Mouse (Mus musculus): ENCODE data around the gene Col18a1.
"Not testable (repeated sequence)": the region's sequence is repeated elsewhere in the genome, so short reads cannot be mapped to it uniquely, and the experiment has no call there.

Gene Col18a1

DNA sequence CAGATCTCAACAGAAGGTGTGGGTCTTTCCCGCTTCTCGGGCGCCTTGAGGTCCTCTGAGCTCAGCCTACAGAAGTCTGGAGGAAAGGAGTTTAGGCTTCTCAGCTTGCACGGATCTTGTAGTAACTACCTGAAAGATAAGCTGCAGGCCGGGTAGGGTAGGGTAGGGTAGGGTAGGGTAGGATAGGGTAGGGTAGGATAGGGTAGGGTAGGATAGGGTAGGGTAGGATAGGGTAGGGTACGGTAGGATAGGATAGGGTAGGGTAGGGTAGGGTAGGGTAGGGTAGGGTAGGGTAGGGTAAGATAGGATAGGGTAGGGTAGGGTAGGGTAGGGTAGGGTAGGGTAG, 31.6 kb downstream of the Col18a1 start:
- DNase-seq = not testable (repeated sequence)

DNA sequence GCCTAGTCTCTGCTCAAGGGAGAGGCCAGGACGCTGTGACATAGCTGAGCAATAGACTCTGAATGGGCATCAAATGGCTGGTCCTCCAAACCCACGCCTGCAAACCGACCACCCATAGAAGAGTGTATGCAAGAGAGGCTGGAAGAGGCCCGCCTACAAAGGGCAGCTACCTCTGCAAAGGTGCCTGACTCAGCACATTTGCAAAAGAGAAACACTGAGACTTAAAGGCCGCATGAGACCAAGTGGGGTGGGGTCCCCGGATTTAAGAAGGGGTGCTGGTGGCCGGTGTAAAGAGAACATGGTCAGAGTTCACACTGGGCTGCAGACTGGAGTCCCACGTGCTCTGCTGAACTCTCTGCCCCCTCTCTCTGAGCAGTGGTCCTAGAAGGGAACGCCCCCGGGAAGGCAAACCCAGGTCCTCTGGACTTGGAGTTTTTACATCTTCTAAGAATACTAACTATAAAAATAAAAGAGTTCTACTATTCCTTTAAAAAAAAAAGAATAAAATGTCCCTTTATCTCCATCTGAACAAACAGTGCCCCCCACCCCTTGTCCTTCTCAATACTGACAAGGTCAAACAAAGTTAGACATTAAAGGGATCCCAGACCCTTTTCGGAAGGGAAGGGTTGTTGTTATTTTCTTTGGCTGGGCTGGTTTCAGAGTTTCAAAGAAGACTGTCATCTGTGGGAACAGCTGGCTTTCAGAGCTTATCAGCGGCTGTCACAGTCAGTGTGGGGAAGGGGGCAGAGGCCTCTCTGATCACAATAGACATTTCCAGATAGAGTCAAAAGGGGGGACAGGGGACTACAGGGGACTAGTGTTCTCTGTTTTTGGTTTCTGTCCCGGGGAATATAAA, 32.2 kb downstream of the Col18a1 start:
- no peak for DNase-seq

DNA sequence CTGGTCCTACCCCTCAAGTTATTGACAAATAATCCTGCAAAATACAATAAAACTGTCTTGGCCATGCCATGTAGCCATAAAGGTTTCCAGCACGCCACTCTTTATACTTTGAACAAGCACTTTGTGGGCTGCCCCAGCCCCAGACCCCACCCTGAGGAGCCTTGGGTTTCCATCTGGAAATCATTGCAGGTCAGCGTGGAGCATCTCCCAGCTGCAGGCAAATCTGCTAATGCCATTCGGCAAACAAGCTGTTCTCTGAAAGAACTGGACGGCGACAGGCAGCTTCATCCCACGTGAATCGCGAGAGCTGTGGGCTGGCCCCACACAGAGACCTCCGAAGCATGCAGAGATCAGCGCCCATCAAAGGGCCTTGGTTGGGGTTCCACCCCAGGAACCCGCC, 34.2 kb downstream of the Col18a1 start:
- peak; percentile 27 to 28 for DNase-seq

DNA sequence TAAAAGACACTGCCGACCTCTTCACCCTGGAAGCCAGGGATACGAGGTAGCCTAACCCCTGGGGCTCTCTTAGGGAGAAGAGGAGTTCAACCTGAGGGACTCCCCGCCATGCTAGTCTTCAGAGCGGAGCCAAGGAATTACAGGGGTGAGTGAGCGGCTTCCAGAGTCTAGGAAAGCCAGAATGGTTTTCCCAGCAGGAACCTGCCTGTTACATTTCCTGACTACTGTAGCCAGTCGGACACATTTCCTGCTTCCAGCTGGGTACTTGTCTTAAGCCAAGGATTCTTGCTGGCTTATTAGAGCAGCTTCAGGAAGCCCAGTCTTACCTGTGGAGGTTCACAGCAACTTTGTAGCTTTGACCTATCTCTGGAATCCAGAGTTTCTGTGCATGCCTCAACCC, 34.8 kb downstream of the Col18a1 start:
- peak; percentile 46 to 51 for DNase-seq

DNA sequence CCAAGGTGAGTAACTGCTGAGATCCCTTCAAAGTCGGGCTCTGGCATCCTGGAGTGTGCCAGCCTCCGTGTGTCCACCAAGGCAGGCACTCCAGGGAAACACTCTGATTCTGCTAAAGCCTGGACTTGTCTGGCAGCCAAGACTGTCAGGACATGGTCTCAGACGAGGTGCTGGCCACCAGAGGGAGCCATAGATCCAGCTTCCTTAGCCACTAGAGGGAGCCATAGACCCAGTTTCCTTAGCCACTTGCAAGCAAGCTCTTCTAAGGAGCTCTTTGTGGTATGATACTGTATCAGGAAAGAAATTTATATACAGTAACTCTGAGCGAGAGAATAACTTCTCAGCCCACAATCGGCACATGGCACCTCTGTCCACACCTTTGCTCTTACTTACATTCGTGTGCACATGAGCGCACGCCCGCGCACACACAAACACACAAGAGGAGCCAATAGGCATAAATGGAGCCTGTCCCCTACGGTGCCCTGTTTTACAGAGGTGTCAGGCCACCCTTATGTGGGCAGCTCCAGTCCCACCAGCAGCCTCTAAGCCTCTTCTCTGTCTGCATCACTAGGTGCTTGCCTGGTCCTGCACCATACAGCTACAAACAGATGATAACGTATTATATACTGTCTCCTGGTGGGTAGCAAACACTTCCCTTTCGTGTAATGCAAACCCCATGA, 35.6 kb downstream of the Col18a1 start:
- DNase-seq = peak; percentile 95 to 97

DNA sequence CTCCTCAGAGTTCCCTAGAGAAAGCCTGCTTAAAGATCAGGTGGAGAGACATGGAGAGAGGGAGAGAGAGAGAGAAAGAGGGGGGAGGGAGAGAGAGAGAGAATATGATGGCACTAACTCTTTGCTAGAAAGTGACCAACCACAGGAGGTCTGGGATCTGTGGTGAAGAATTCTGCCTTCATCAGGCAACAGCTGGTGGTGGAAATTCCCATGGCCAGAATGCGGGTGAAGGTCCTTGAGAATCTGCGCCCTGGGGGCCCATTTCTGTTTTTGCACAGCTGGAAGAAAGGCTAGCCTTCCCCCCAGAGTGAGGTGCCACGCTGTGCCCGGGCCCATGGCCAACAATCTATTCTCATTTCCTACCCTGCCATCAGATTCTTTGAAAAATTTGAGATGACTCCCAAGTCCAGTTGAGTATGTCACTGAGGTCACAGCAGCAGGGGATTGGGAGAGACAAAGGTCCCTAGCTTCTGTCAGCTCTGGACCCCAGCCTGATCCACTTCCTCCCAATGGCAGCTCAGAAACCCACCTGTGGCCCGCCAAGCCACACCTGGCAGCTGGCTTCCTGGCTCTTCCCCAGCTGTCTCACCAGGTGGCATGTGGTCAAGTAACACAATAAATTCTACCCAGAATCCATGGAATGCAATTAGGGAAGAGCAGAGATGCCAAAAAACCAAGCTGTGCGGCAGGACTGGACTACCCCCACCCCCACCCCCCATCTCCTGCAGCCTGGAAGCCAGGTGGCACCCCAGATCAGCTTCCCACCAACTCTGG, 36.5 kb downstream of the Col18a1 start:
- DNase-seq = peak; percentile 87 to 89

DNA sequence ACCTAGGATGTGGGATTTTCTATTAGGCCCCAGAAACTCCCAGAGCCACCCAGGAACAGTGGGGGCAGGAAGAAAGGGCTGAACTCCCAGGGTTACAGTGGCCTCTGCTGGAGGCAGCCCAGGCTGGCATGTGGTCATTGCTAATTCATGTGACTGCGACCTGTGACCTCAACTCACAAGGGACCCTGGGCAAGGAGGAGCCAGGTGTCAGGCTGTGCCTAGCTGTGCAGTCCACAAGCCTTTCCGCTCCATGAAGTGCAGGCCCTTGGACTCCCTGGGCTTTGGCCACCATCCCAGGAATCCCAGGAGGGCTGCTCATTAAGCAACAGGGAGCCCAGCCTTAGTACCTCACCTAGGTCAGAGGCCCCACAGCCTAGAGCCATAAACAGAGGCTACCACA, 38.4 kb downstream of the Col18a1 start:
- no peak for DNase-seq

DNA sequence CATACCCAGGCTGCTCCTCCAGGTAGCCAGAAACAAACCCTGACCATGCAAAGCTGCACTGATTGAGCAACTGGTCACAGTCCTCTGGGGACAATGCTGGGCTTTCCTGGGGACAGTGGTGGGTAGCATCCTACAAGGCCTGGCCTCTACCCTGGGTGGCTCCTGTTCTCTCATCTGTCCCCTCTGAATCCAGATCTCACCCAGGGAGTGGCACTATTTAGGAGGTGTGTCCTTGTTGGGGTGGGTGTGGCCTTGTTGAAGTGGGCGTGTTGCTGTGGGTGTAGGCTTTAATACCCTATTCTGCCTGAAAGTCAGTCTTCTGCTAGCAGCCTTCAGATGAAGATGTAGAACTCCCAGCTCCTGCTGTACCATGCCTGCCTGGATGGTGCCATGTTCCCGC, 39.8 kb downstream of the Col18a1 start:
- no peak for DNase-seq

DNA sequence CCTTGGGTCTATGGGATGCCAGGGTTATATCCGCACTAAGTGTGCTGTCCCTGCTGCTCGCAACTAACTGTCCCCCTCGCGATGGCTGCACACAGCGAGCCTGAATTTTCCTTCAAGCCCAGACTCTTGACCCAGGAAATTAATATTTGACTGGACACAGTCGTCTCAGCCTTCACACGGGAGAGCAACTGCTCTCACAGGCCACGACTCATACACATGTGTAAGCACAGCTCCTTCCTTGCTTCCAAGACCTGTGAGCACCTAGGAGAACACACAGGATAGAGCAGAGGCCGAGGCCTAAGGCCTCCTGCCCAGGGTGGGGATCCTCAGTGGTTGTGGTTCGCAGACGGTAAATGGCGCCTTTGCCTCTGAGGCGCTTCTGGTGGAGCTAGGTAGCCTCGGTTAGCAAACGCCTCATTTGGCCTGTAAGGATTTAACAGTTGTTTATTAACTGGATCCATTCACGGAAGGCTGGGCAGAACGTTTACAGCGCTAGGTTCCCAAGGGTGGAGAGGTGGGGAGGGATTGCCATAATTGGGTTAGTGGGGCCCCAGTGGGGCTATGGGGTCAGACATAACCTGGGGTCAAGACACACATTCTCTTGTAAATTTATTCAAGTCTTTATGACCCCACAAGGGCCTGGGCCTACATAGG, 41.1 kb downstream of the Col18a1 start:
- DNase-seq = no peak

DNA sequence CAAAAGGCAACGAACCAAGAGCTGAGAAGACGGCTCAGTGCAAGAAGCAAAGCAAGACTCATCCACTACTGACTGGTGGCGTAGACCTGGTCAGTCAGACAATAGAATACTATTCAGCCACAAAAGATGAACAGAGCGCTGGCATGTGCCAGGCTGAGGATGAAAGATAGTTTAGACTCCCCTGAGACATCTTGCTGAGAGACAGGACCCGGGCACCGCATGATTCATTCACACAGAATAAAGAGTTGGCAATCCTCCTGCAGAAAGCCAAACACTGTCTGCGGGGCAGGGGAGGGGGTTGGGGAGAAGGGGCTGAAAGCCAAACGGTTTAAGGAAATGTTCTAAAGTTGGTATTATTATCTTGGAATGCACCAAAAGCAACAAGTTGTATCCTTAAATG, 42.4 kb downstream of the Col18a1 start:
- no peak for DNase-seq

DNA sequence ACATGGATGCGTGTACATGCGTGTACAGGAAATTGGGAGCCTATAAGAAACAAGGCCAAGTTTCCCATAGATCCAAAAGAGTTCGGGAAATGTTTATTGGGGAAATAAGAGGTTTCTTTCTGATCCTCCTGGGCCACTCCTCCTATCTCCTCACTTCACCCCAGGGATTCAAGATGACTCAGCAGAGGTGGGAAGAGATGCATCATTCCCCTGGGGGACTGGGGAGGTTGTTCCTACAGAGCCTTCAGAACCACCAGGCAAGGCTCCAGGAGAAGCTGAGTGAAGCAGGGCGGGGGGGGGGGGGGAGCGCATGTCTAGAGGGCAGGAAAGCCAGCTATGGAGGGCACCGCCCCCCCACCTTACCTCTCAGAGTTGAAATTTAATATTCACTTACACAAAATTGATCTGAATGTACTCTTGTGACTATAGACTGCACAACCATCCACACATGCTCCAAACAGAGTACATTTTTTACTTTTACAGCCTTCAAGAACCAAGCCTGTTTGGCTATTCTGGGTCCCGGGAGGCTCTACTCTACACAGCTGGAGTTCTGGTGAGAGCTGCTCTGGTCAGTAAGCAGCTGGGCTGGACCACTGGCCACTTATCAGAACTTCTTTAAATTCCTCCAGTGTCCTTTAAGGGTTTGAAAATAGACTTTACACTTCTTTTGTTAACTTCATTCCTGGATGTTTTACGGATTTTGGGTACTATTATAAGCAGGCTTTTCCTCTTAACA, 44.9 kb downstream of the Col18a1 start:
- no peak for DNase-seq

DNA sequence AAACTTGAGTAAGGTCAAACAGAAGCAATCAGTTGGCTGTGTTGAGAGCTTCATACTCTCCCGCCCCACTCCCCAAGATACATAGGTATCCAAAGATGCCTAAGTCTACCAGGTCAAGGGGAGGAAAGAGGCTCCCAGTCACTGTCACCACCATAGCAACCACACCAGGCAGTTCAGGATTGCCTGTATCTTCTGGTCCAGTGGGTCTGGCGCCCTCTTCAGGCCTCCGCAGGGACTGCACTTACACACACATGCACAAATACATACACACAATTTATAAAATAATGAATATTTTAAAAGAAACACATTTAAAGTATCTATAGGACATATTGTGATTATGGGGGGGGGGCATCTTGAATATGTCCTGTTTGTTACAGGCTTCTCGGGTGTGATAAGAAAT, 45.8 kb downstream of the Col18a1 start:
- no peak for DNase-seq

DNA sequence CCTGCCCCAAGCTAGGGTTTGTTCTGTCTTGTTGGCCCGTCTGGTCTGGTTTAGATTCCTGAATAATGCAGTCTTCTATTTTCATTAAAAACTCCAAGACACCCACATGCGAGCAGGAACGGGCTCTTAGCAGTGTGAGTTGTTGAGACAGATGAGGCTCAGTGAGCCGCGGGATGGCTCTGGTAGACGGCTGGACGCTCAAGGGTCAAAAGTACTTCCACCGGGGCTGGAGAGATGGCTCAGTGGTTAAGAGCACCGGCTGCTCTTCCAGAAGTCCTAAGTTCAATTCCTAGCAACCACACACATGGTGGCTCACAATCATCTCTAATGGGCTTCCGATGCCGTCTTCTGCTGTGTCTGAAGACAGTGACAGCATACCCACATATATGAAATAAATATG, 46.9 kb downstream of the Col18a1 start:
- no peak for DNase-seq

DNA sequence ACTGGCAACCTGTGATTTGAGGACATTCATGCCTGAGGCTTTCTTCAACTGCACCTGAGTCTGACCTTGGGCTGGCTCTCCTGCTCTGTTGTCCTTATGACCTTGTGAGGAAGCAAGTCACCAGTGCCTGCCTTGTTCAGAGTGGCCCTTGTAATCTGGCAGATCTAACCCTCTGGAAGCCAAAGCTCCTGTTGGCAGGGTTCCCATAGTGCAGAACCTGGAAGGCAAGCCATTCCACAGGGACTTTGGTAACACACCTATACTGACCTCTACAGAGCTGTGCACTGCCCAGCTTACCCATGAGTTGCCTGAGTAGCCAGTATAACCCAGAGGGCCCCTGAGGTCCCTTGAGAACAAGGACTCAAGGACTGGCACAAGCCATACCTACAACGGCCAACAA, 48.0 kb downstream of the Col18a1 start:
- peak; percentile 39 to 44 for DNase-seq

DNA sequence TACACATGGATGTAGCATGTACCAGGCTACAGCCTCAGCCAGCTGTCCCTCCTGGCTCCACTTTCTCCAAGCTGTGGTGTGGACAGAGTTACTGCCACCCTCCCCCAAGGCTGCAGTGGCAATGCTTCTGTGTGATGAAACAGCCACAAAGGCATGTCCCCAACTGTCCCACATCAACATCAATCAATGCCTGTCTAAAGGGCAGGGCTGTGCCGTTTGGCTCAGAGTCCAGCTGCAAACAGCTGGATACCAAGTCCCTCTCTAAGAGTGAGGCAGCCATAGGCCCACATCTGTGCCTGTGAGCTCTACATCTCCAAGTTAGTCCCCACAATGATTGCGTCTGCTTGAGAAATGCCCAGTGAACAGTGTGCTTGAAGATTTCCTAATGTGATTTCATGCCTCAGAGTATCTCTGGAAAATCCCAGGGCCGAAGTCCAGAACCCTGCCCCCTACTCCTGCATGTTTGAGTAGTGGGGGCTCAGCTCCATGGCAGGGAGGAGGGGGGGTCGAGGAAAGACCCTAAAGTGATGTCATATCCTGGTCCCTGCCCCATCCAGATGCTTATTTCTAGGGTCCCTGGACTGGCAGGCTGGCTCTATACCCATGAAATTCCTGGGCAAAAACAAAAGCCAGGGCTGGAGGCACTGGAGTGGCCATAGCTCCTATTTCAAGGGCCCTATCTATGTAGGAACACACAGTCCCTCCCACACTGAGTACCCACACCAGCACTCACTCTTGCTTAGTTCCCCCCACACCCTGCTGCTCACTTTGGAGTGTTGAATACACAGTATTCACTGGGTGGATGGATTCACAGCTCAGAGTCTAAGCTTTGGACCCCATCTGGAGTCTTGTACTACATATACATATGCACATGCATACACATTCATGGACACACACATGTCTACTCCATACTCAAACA, 49.6 kb downstream of the Col18a1 start:
- no peak for DNase-seq

DNA sequence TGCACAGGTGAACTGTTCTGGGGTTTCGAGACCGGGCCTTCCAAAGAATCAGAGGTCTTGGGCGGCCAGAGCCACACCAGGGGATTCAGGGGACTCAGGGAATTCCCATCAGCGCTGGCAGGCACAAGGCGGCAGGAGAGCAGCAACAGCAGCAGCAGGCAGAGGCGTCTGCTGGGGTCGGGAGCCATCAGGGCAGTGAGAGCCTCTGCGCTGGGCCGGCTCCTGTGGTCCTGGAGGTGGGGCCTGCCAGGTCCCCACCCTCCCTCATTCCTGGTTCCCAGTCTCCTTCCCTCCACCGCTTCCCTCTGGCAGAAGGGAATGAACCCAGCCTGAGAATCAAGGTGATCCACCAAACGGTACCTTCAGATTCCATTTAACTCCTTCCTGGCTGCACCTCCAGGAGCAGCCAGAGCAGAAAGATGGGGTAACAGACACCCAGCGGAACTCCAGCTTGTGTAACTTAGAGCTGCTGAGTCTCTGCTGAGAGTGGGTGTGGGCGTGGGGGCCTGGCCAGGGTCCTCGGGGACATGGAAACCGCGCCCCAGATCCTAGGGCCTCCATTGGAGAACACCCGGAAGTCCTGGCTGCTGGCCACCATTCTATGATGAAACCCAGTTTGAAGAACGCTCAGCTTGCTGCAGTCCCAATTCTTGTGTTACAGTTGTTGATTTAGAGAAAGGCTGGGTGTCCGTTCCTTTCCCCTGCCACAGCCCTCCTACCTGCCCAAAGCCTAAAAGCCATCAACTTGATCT, 52.7 kb downstream of the Col18a1 start:
- no peak for DNase-seq

DNA sequence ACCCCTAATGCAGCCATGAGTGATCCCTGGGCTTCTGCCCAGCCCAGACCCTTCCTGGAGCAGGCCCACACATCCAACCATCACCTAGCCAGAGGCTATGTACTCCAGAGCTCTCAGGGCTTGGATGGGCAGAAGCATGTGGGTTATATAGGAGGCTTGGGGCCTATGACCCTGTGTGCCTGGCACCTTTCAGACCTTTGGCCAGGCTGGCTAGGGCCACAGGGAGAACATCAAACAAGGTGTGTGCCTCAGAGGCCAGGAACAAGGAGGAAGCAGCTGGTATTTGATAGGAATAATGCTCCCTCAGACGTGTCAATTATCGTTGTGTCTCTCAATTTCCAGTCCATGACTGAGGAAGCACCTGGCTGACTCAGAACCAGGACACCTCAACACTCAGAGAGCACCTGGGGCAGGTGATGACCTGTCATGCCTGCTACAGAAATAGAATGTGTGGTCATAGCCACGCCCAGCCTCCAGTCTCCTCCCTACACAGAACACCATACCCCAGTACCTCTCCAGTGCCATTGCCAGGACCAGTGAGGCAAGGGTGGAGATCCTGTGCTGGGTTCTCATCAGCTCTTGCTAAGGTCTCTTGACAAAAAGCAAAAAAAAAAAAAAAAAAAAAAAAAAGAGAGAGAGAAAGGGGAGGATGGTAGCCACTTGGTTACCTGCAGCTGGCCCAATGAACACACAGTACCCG, 54.6 kb downstream of the Col18a1 start:
- no peak for DNase-seq

DNA sequence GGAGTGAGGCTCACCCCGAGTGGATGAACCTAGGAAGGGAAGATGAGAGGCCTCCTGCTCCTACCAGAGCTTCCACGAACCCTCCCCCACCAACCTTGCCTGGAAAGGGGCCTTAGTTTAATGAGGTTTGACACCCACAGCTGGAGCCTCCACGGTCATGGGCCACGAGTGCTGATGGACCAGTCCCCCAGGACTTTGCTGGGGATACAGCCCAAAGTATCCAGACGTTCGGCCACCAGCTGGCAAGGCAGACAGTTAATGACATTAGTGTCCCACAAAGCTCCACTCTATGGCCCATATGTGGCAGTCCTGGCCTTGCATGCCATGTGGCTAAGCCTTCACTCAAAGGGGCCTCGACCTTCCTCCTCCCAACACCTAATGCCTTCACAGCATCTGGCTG, 55.5 kb downstream of the Col18a1 start:
- no peak for DNase-seq

DNA sequence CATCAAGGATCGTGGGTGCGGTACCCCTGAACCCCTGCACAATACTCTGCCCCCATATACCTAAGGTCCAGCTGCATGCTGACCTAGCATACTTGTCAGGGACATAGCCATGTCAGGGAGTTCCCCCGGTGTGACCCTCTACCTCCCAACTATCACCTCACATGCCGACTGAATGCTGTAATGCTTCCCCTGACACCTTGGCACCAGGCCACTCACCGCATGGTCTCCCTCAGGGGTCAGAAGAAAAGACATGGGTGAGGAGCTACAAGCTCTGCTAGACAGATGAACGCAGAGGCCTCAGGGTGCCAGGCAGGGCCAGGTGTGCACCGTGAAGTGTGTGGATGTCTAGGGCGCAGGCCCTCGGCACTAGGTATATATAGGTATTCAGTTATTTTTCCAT, 56.3 kb downstream of the Col18a1 start:
- no peak for DNase-seq

DNA sequence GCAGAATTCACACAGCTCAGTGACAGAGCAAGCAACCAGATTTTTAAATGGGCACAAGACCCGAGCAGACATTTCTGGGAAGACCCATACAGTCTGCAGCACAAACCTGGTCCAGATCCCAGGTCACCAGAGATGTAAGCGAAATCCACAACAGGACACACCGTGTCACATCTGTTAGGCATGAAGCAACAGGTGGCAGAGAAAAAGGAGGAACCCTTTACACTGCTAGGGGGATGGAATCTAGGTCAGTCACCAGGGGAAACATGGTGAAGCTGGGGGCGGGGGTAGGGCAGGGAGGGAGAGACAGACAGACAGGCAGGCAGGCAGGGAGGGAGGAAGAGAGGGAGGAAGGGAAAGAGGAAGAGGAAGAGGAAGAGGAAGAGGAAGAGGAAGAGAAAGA, 58.2 kb downstream of the Col18a1 start:
- no peak for DNase-seq
